8 mouse cellular contexts compared by ENCODE assay signal in the genomic region with DNA sequence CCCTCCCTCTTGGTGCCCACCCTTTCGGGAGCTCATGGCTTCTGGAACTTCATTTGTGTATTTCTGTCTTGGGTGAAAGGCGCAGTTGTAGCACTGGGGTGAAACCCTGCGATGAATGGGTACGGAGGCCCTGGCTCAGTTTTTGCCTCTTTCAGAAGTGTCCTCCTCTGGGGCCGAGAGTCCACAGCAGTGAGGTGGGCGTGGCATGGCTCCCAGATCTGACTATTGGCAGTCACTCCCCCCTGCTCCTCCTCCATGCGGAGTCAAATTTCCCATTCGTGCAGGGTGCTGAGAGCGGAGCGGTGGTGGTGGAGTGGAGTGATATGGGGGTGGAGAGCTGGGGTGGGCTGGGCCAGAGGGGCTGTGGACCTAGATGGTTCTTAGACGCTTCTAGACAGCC. TPM values are rescaled to one million over a fixed set of nuclear protein-coding genes. Genes with fewer than 3 reads are reported as not detected.
DNase-seq lines count a peak whose midpoint lies in the region; ATAC-seq and TF ChIP-seq lines count a peak whose summit lies in the region.

No protein-coding gene starts in this region.

- no peaks in the 10 kb centered on the region for H3K9me3 ChIP-seq in midbrain, embryonic 14.5 days (ENCODE audit: control insufficient read depth, low read length)

- H3K36me3 ChIP-seq in midbrain, embryonic 14.5 days (ENCODE audit: control insufficient read depth, insufficient read depth, low read length): no peaks in the 10 kb centered on the region

- H3K27me3 ChIP-seq in midbrain, embryonic 14.5 days (ENCODE audit: control insufficient read depth, insufficient read depth, low read length): no peaks in the 10 kb centered on the region

- WGBS in midbrain, embryonic 14.5 days: 18% methylated on average over 11 of the region's 11 CpGs

- no peak overlapping the region for H3K4me2 ChIP-seq in midbrain, embryonic 14.5 days (ENCODE audit: low read length)

- peak; percentile 72 for TF ChIP-seq POLR2A in embryonic fibroblast, embryonic 13.5 days (IDR thresholded peaks at IDR 0.05; ENCODE audit: low read depth, low read length)

- no peak overlapping the region for H3K9ac ChIP-seq in midbrain, embryonic 14.5 days (replicated peaks; ENCODE audit: low read length)

- TF ChIP-seq CTCF in embryonic fibroblast, embryonic 13.5 days (IDR thresholded peaks at IDR 0.05; ENCODE audit: borderline replicate concordance, insufficient read depth, low read length): no peak

- peak overlapping the region; percentile 76 for H3K27ac ChIP-seq in embryonic fibroblast, embryonic 13.5 days (ENCODE audit: insufficient read depth, low read length)
- no peak overlapping the region for H3K27ac ChIP-seq in midbrain, embryonic 14.5 days (replicated peaks; ENCODE audit: low read depth, low read length)

- ATAC-seq in midbrain, embryonic 14.5 days (ENCODE audit: low FRiP score, low TSS enrichment): no peak

- H3K4me3 ChIP-seq in embryonic fibroblast, embryonic 13.5 days (ENCODE audit: insufficient read depth, low read length): no peak overlapping the region
- no peak overlapping the region for H3K4me3 ChIP-seq in midbrain, embryonic 14.5 days (replicated peaks; ENCODE audit: low read depth, low read length)

- DNase-seq in kidney, adult 11 months: peak; percentile 11
- no peak for DNase-seq in kidney, adult 18-20 months
- peak; percentile 8 to 40 for DNase-seq in kidney, postnatal 36 days
- DNase-seq in midbrain, embryonic 14.5 days: peak; percentile 15
- no peak for DNase-seq in thymus, postnatal 25 days
- DNase-seq in spleen, adult 12 weeks (ENCODE audit: low spot score): no peak
- DNase-seq in cerebellum, adult 8-10 months: no peak

- no peaks in the 10 kb centered on the region for H3K4me1 ChIP-seq in embryonic fibroblast, embryonic 13.5 days (ENCODE audit: control insufficient read depth, insufficient read depth, low read length)
- no peaks in the 10 kb centered on the region for H3K4me1 ChIP-seq in midbrain, embryonic 14.5 days (ENCODE audit: control insufficient read depth, insufficient read depth, low read length)

RNA-seq across cellular contexts. Expression of a gene that starts 3.1 kb away (rescaled TPM):
- polyA plus RNA-seq in embryonic fibroblast, embryonic 13.5 days (2011; ENCODE audit: insufficient read length, low read depth, missing spikeins): 203 and 212 TPM in 2 replicates
- polyA plus RNA-seq in midbrain, embryonic 14.5 days (2014; fragmentation: Nextera tagmentation; extraction: Ambion mirVana): 0.57 and 0.70 TPM in 2 replicates

RNA-seq across cellular contexts. Expression of a gene that starts 29.7 kb away (rescaled TPM):
- polyA plus RNA-seq in embryonic fibroblast, embryonic 13.5 days (2011; ENCODE audit: insufficient read length, low read depth, missing spikeins): 0.26 TPM in 1 of 2 replicates, not detected in the other
- polyA plus RNA-seq in midbrain, embryonic 14.5 days (2014; fragmentation: Nextera tagmentation; extraction: Ambion mirVana): not detected in 2 replicates

Comparison
In these comparisons a context has a peak if more than half of its experiments do, and no peak if none do; other contexts are left out.
1. DNase-seq: peak in kidney, adult 11 months (single experiment), kidney, postnatal 36 days (2 of 2) and midbrain, embryonic 14.5 days (single experiment); none in kidney, adult 18-20 months (single experiment), thymus, postnatal 25 days (single experiment), spleen, adult 12 weeks (single experiment) and cerebellum, adult 8-10 months (single experiment).
2. RNA of a gene that starts 3.1 kb away (polyA plus RNA-seq): 203 to 212 TPM in embryonic fibroblast, embryonic 13.5 days; 0.57 to 0.70 TPM in midbrain, embryonic 14.5 days; every median in the first group is over 100 times any median in the second.